Mouse (Mus musculus) limb, embryonic 11.5 days (tissue): ENCODE measurements at regions not wholly inside any gene's neighbourhood (a gene's known extent, or its start where the extent isn't known, plus 50 kb on each side); places are given as distances from the start of the nearest gene placed in this dataset.

Experiments
- ATAC-seq: fragments of 200-750 bp; cut with Nextera tagmentation; 2 replicates; pipeline ENCODE4 v1.8.0; 2017; ENCODE audit warnings: low read depth; ENCODE audit not compliant: insufficient number of reproducible peaks, low FRiP score, low TSS enrichment
- DNase-seq: peaks from one replicate; pipeline ENCODE4 v3.0.0-alpha.2; 2015; ENCODE audit warnings: low spot score
- H3K27ac ChIP-seq: fragments of 300-500 bp; sonication (generic); replicated peaks from 2 replicates; pipeline ENCODE4 v1.5.1; 2014; ENCODE audit warnings: low read depth, mild to moderate bottlenecking, low read length
- H3K27me3 ChIP-seq: fragments of 300-500 bp; sonication (generic); 2 replicates; pipeline ENCODE4 v1.6.1; 2014; ENCODE audit warnings: mild to moderate bottlenecking, low read length, mixed read lengths; ENCODE audit not compliant: control insufficient read depth, insufficient read depth
- H3K36me3 ChIP-seq: fragments of 300-500 bp; sonication (generic); 2 replicates; pipeline ENCODE4 v1.6.1; 2014; ENCODE audit warnings: mild to moderate bottlenecking, low read length, moderate library complexity, mixed read lengths; ENCODE audit not compliant: control insufficient read depth, insufficient read depth
- H3K4me1 ChIP-seq: fragments of 300-500 bp; sonication (generic); 2 replicates; pipeline ENCODE4 v1.6.1; 2014; ENCODE audit warnings: low read length, mixed read lengths; ENCODE audit not compliant: control insufficient read depth, insufficient read depth
- H3K4me2 ChIP-seq: fragments of 300-500 bp; sonication (generic); 2 replicates; pipeline ENCODE4 v1.6.1; 2014; ENCODE audit warnings: low read depth, mild to moderate bottlenecking, moderate library complexity; ENCODE audit not compliant: severe bottlenecking
- H3K4me3 ChIP-seq: fragments of 300-500 bp; sonication (generic); 2 replicates; pipeline ENCODE4 v1.5.1; 2014; ENCODE audit warnings: low read depth, low read length
- H3K9ac ChIP-seq: fragments of 300-500 bp; sonication (generic); 2 replicates; pipeline ENCODE4 v1.6.1; 2014; ENCODE audit warnings: mild to moderate bottlenecking, low read length
- H3K9me3 ChIP-seq: fragments of 300-500 bp; sonication (generic); 2 replicates; pipeline ENCODE4 v1.6.1; 2016; ENCODE audit warnings: low read length; ENCODE audit not compliant: control insufficient read depth
- WGBS: fragments of 180-500 bp; shearing (Covaris S2); extraction: QIAGEN DNeasy Blood & Tissue Kit; methylation state at CpG from one replicate; pipeline ENCODE4 v1.1.7; 2014; 5-methylcytosine and 5-hydroxymethylcytosine counted together

GRCm38 (mm10) chr13:5436191-5436590 is 425.1 kb upstream of the Klf6 start:
- WGBS: 60% methylated on average over 2 of the region's 2 CpGs
- Histone ChIP-seq H3K4me1 (no peaks in the 10 kb centered on the region), H3K9ac (no peak overlapping the region), H3K27me3 (no peaks in the 10 kb centered on the region), H3K4me2 (no peak overlapping the region), H3K36me3 (no peaks in the 10 kb centered on the region), H3K27ac (no peak overlapping the region), H3K9me3 (no peaks in the 10 kb centered on the region), H3K4me3 (no peak overlapping the region)
- ATAC-seq: no peak
- DNase-seq: no peak

- Histone ChIP-seq H3K9me3 (no peaks in the 10 kb centered on the region), H3K4me1 (no peaks in the 10 kb centered on the region), H3K36me3 (no peaks in the 10 kb centered on the region), H3K27ac (no peak overlapping the region), H3K9ac (no peak overlapping the region), H3K4me3 (no peak overlapping the region), H3K4me2 (no peak overlapping the region), H3K27me3 (no peaks in the 10 kb centered on the region)
- no peak for DNase-seq
- WGBS: 59% methylated on average over 4 of the region's 4 CpGs
- no peak for ATAC-seq
Measured at GRCm38 (mm10) chr13:5440454-5440853, 420.8 kb upstream of the Klf6 start.

GRCm38 (mm10) chr13:5444759-5445478 is 416.4 kb upstream of the Klf6 start:
- Histone ChIP-seq H3K4me3 (no peak overlapping the region), H3K9ac (no peak overlapping the region), H3K9me3 (no peaks in the 10 kb centered on the region), H3K27ac (no peak overlapping the region), H3K36me3 (no peaks in the 10 kb centered on the region), H3K4me1 (no peaks in the 10 kb centered on the region), H3K4me2 (no peak overlapping the region), H3K27me3 (no peaks in the 10 kb centered on the region)
- 91% methylated on average over 5 of the region's 5 CpGs for WGBS
- no peak for ATAC-seq
- DNase-seq: no peak

GRCm38 (mm10) chr13:5448601-5449000 is 412.7 kb upstream of the Klf6 start:
- Histone ChIP-seq H3K27ac (no peak overlapping the region), H3K36me3 (no peaks in the 10 kb centered on the region), H3K27me3 (no peaks in the 10 kb centered on the region), H3K9me3 (no peaks in the 10 kb centered on the region), H3K4me2 (no peak overlapping the region), H3K4me3 (no peak overlapping the region), H3K4me1 (no peaks in the 10 kb centered on the region), H3K9ac (no peak overlapping the region)
- DNase-seq: no peak
- ATAC-seq: no peak
- WGBS: 80% methylated on average over 1 of the region's 1 CpGs

GRCm38 (mm10) chr13:5480779-5481178 is 380.5 kb upstream of the Klf6 start:
- Histone ChIP-seq H3K27me3 (no peaks in the 10 kb centered on the region), H3K27ac (no peak overlapping the region), H3K9ac (no peak overlapping the region), H3K9me3 (no peaks in the 10 kb centered on the region), H3K4me3 (no peak overlapping the region), H3K4me2 (no peak overlapping the region), H3K4me1 (no peaks in the 10 kb centered on the region), H3K36me3 (no peaks in the 10 kb centered on the region)
- 80% methylated on average over 2 of the region's 2 CpGs for WGBS
- DNase-seq (no peak), ATAC-seq (no peak)

- Histone ChIP-seq H3K4me1 (no peaks in the 10 kb centered on the region), H3K36me3 (no peaks in the 10 kb centered on the region), H3K27me3 (no peaks in the 10 kb centered on the region), H3K9ac (no peak overlapping the region), H3K4me2 (no peak overlapping the region), H3K9me3 (no peaks in the 10 kb centered on the region), H3K4me3 (no peak overlapping the region), H3K27ac (no peak overlapping the region)
- DNase-seq: no peak
- no peak for ATAC-seq
- 67% methylated on average over 1 of the region's 1 CpGs for WGBS
Measured at GRCm38 (mm10) chr13:5492266-5492665, 369.0 kb upstream of the Klf6 start.

GRCm38 (mm10) chr13:5497535-5497934 is 363.7 kb upstream of the Klf6 start:
- no peak for ATAC-seq
- Histone ChIP-seq H3K4me3 (no peak overlapping the region), H3K9ac (no peak overlapping the region), H3K27ac (no peak overlapping the region), H3K4me2 (no peak overlapping the region), H3K4me1 (no peaks in the 10 kb centered on the region), H3K36me3 (no peaks in the 10 kb centered on the region), H3K9me3 (no peaks in the 10 kb centered on the region), H3K27me3 (no peaks in the 10 kb centered on the region)
- DNase-seq: no peak

GRCm38 (mm10) chr13:5511784-5512183 is 349.5 kb upstream of the Klf6 start:
- no peak overlapping the region for H3K9ac ChIP-seq
- DNase-seq (no peak), ATAC-seq (no peak)
- H3K27ac ChIP-seq: no peak overlapping the region
- H3K4me3 ChIP-seq: no peak overlapping the region
- H3K36me3 ChIP-seq: no peaks in the 10 kb centered on the region
- H3K4me1 ChIP-seq: no peaks in the 10 kb centered on the region
- H3K9me3 ChIP-seq: no peaks in the 10 kb centered on the region
- no peaks in the 10 kb centered on the region for H3K27me3 ChIP-seq
- H3K4me2 ChIP-seq: no peak overlapping the region

GRCm38 (mm10) chr13:5515552-5515951 is 345.7 kb upstream of the Klf6 start:
- H3K9me3 ChIP-seq: no peaks in the 10 kb centered on the region
- H3K27ac ChIP-seq: no peak overlapping the region
- H3K4me1 ChIP-seq: no peaks in the 10 kb centered on the region
- H3K4me2 ChIP-seq: no peak overlapping the region
- H3K36me3 ChIP-seq: no peaks in the 10 kb centered on the region
- DNase-seq: no peak
- 88% methylated on average over 2 of the region's 2 CpGs for WGBS
- no peak overlapping the region for H3K9ac ChIP-seq
- ATAC-seq: no peak
- H3K27me3 ChIP-seq: no peaks in the 10 kb centered on the region
- no peak overlapping the region for H3K4me3 ChIP-seq
